Mouse (Mus musculus) intestine, embryonic 14.5 days (tissue): ENCODE data around the gene Acp1. TPM values are rescaled to one million over a fixed set of nuclear protein-coding genes. Genes with fewer than 3 reads are reported as not detected.

Experiments used
- ATAC-seq: fragments of 200-750 bp; cut with Nextera tagmentation; replicated peaks from 2 replicates; pipeline ENCODE4 v1.8.0; 2017; ENCODE audit warnings: low read depth, moderate number of reproducible peaks, moderate TSS enrichment, moderate library complexity; ENCODE audit not compliant: low FRiP score, low TSS enrichment
- DNase-seq: peaks from one replicate; pipeline ENCODE4 v3.0.0-alpha.2; 2018; ENCODE audit warnings: low spot score
- H3K27ac ChIP-seq: fragments of 300-500 bp; sonication (generic); 2 replicates; pipeline ENCODE4 v1.5.1; 2014; ENCODE audit warnings: low read depth, mild to moderate bottlenecking, control low read depth
- H3K27me3 ChIP-seq: fragments of 300-500 bp; sonication (generic); replicated peaks from 2 replicates; pipeline ENCODE4 v1.6.1; 2014; ENCODE audit warnings: low read length, control low read depth; ENCODE audit not compliant: control insufficient read depth, insufficient read depth
- H3K36me3 ChIP-seq: fragments of 300-500 bp; sonication (generic); 2 replicates; pipeline ENCODE4 v1.6.1; 2014; ENCODE audit warnings: low read length, control low read depth; ENCODE audit not compliant: control insufficient read depth, insufficient read depth
- H3K4me1 ChIP-seq: fragments of 300-500 bp; sonication (generic); replicated peaks from 2 replicates; pipeline ENCODE4 v1.6.1; 2014; ENCODE audit warnings: low read length, control low read depth, mixed read lengths; ENCODE audit not compliant: control insufficient read depth, insufficient read depth
- H3K4me2 ChIP-seq: fragments of 300-500 bp; sonication (generic); 2 replicates; pipeline ENCODE4 v1.6.1; 2014; ENCODE audit warnings: low read length
- H3K4me3 ChIP-seq: fragments of 300-500 bp; sonication (generic); 2 replicates; pipeline ENCODE4 v1.5.1; 2014; ENCODE audit warnings: low read depth, low read length, control low read depth, mixed read lengths
- H3K9ac ChIP-seq: fragments of 300-500 bp; sonication (generic); 2 replicates; pipeline ENCODE4 v1.6.1; 2014; ENCODE audit warnings: mild to moderate bottlenecking, low read length
- H3K9me3 ChIP-seq: fragments of 300-500 bp; sonication (generic); 2 replicates; pipeline ENCODE4 v1.6.1; 2016; ENCODE audit warnings: low read length, control low read depth; ENCODE audit not compliant: control insufficient read depth
- WGBS: fragments of 180-500 bp; shearing (Covaris S2); extraction: QIAGEN DNeasy Blood & Tissue Kit; methylation state at CpG from one replicate; pipeline ENCODE4 v1.1.7; 2014; 5-methylcytosine and 5-hydroxymethylcytosine counted together
- polyA plus RNA-seq: library from polyadenylated mRNA; unstranded; fragments of >200 nt; fragmentation: Nextera tagmentation; extraction: Ambion mirVana; gene quantifications from 2 replicates; pipeline ENCODE4 v1.2.1, GENCODE M21; 2014

Acp1 gene
- polyA plus RNA-seq, 1 experiment from 2014 or later, result 198 TPM

- peak overlapping the region; percentile 69 for H3K9ac ChIP-seq
- DNase-seq (no peak), ATAC-seq (peak; percentile 87)
- no peaks in the 10 kb centered on the region for H3K27me3 ChIP-seq
- peaks cover 17% of the 10 kb centered on the region for H3K4me1 ChIP-seq
- WGBS, result under 1% methylated on average over 19 of the region's 19 CpGs
- peak overlapping the region; percentile 93 for H3K4me2 ChIP-seq
- H3K36me3 ChIP-seq, result peaks cover 5% of the 10 kb centered on the region
- H3K27ac ChIP-seq, result 0 out of 2 replicates have a peak overlapping the region, but pooled peaks have one; percentile 22
- H3K4me3 ChIP-seq, result peak overlapping the region; percentile 57
- H3K9me3 ChIP-seq, result no peaks in the 10 kb centered on the region
These were observed 626 bp upstream of the Acp1 start for GRCm38 (mm10) chr12:30912048-30912381.

DNA sequence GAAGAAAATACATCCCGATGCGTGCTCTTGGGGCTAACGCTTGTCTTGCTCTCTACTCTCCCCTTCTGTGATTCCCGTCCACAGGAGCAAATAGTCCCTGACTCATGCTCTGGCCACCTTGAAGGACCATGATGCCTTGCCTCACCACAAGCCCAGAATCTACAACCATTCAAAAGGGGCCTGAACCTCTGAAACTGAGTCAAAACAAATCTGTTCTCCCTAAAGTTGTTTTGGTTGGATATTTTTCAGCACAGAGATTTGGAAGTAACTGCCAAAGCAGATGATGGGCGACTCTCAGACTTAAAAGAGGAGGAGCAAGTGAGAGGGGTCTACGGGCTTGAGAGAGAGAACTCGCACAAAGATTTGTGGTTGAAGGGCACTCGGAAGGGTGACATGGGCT is 529 bp downstream of the Acp1 start:
- H3K27ac ChIP-seq, result no peak overlapping the region

GRCm38 (mm10) chr12:30909881-30910280 is 1.5 kb downstream of the Acp1 start:
- H3K27ac ChIP-seq, result no peak overlapping the region
- no peaks in the 10 kb centered on the region for H3K27me3 ChIP-seq
- no peak overlapping the region for H3K4me3 ChIP-seq
- ATAC-seq (no peak), DNase-seq (no peak)
- WGBS, result 80% methylated on average over 2 of the region's 2 CpGs
- H3K36me3 ChIP-seq, result peaks cover 5% of the 10 kb centered on the region
- H3K4me1 ChIP-seq, result peaks cover 17% of the 10 kb centered on the region
- no peak overlapping the region for H3K9ac ChIP-seq
- H3K9me3 ChIP-seq, result no peaks in the 10 kb centered on the region
- peak overlapping the region; percentile 89; the same call in 1 of the 2 replicates for H3K4me2 ChIP-seq

More for the DNA sequence above, 529 bp downstream of the Acp1 start:
- 18% methylated on average over 8 of the region's 8 CpGs for WGBS
- Histone ChIP-seq H3K4me2 (peak overlapping the region; percentile 89), H3K9me3 (no peaks in the 10 kb centered on the region), H3K27me3 (no peaks in the 10 kb centered on the region), H3K36me3 (peaks cover 5% of the 10 kb centered on the region), H3K4me1 (peaks cover 17% of the 10 kb centered on the region), H3K4me3 (peak overlapping the region; percentile 57), H3K9ac (peak overlapping the region; percentile 69)
- ATAC-seq (no peak), DNase-seq (no peak)

DNA sequence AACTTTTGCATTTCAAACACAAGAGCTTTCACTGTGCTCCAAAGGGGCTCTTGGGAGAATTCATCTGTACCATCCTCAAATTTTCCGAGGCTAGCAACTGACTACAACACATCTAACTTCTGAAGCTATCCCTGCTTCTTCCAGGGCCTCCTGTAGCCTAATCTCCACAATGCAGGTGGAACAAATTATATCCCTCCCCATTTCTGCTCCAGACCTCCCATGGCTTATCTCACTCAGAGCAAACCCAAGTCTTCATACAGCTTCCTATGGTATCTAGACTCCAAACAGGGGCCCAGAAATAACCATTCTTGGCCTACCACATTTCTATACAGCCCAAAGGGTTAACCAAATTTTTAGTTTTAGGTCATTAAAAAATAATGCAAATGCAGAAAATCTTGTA is 2.7 kb downstream of the Acp1 start:
- Histone ChIP-seq H3K27ac (no peak overlapping the region), H3K4me2 (no peak overlapping the region), H3K4me3 (no peak overlapping the region), H3K36me3 (peaks cover 16% of the 10 kb centered on the region), H3K4me1 (peaks cover 17% of the 10 kb centered on the region), H3K27me3 (no peaks in the 10 kb centered on the region), H3K9me3 (no peaks in the 10 kb centered on the region), H3K9ac (no peak overlapping the region)
- no peak for ATAC-seq
- no peak for DNase-seq
- WGBS, result 91% methylated on average over 1 of the region's 1 CpGs

DNA sequence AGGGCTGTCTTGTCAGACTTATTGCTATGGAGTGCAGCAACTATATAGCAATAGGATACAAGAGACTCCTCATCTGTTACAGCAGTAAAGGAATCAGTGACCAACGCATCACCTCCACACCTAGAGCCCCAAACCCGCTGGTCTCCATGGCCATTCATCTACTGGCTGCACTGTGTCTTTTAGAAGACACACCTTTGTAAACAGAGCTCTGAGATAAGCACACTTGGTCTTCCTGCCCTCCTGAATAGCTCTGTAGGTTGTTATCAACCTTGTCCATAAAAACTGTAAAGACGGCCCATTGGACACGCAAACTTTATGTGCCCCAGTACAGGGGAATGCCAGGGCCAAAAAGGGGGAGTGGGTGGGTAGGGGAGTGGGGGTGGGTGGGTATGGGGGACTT is 14.3 kb downstream of the Acp1 start:
- H3K4me2 ChIP-seq, result no peak overlapping the region
- DNase-seq, result no peak
- WGBS, result 73% methylated on average over 4 of the region's 4 CpGs
- no peak for ATAC-seq
- H3K9ac ChIP-seq, result no peak overlapping the region
- no peaks in the 10 kb centered on the region for H3K9me3 ChIP-seq
- no peak overlapping the region for H3K27ac ChIP-seq
- H3K4me3 ChIP-seq, result no peak overlapping the region
- H3K27me3 ChIP-seq, result no peaks in the 10 kb centered on the region
- H3K4me1 ChIP-seq, result no peaks in the 10 kb centered on the region
- peaks cover 37% of the 10 kb centered on the region for H3K36me3 ChIP-seq

DNA sequence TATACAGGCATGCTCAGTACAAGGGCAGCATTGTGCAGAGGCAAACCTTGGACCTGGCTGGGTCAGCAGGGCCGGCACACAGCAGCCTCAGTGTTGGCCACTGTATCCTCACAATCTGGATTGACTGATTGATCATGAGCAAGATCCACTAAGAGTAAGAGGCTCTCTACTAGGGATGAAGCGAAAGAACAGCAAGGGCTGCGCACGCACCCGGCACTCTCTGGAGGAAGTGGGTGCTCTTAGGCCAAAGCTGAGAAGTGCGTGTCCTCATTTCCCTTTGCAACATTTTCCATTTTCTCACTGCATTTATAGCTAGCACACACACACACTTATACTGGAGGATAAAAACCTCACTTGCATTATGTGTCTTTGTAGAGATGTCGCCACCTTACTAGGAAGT is 20.0 kb downstream of the Acp1 start:
- Histone ChIP-seq H3K36me3 (peaks cover 20% of the 10 kb centered on the region), H3K4me2 (no peak overlapping the region), H3K9me3 (no peaks in the 10 kb centered on the region), H3K4me3 (no peak overlapping the region), H3K27ac (no peak overlapping the region), H3K9ac (no peak overlapping the region), H3K27me3 (peaks cover 8% of the 10 kb centered on the region; the same call in 1 of the 2 replicates), H3K4me1 (no peaks in the 10 kb centered on the region)
- WGBS, result 83% methylated on average over 7 of the region's 7 CpGs
- no peak for DNase-seq
- ATAC-seq, result no peak

- Histone ChIP-seq H3K4me2 (no peak overlapping the region), H3K36me3 (peaks cover 14% of the 10 kb centered on the region), H3K4me3 (no peak overlapping the region), H3K9ac (no peak overlapping the region), H3K9me3 (no peaks in the 10 kb centered on the region), H3K4me1 (no peaks in the 10 kb centered on the region), H3K27ac (no peak overlapping the region), H3K27me3 (peaks cover 22% of the 10 kb centered on the region)
- 0 out of 2 replicates have a peak, but pooled peaks have one; percentile 40 for ATAC-seq
- DNase-seq, result peak; percentile 83
- 34% methylated on average over 5 of the region's 5 CpGs for WGBS
These were observed 21.3 kb downstream of the Acp1 start for GRCm38 (mm10) chr12:30890067-30890466.

GRCm38 (mm10) chr12:30888003-30888402 is 23.4 kb downstream of the Acp1 start:
- DNase-seq (no peak), ATAC-seq (no peak)
- H3K4me2 ChIP-seq, result no peak overlapping the region
- H3K4me1 ChIP-seq, result no peaks in the 10 kb centered on the region
- peaks cover 41% of the 10 kb centered on the region for H3K27me3 ChIP-seq
- H3K27ac ChIP-seq, result no peak overlapping the region
- WGBS, result 82% methylated on average over 4 of the region's 4 CpGs
- no peaks in the 10 kb centered on the region for H3K9me3 ChIP-seq
- no peak overlapping the region for H3K9ac ChIP-seq
- no peak overlapping the region for H3K4me3 ChIP-seq
- H3K36me3 ChIP-seq, result no peaks in the 10 kb centered on the region

GRCm38 (mm10) chr12:30885891-30886290 is 25.5 kb downstream of the Acp1 start:
- peaks cover 57% of the 10 kb centered on the region for H3K27me3 ChIP-seq
- no peak for ATAC-seq

More at GRCm38 (mm10) chr12:30885891-30886290, 25.5 kb downstream of the Acp1 start:
- Histone ChIP-seq H3K9me3 (no peaks in the 10 kb centered on the region), H3K4me1 (no peaks in the 10 kb centered on the region), H3K36me3 (no peaks in the 10 kb centered on the region), H3K4me2 (no peak overlapping the region), H3K27ac (no peak overlapping the region), H3K4me3 (no peak overlapping the region), H3K9ac (no peak overlapping the region)
- no peak for DNase-seq
- 79% methylated on average over 6 of the region's 6 CpGs for WGBS
